Mouse (Mus musculus) stomach, postnatal 0 days (tissue): Measurements from ENCODE around the gene Gfpt1.
A peak's percentile ranks its signal among the peaks of the same experiment; 100 is the strongest.

Experiments used
- CTCF ChIP-seq: IDR thresholded peaks from 2 replicates; pipeline ENCODE4 v1.5.1; 2016; ENCODE audit warnings: antibody characterized with exemption, low read depth, mild to moderate bottlenecking, moderate library complexity
- EP300 ChIP-seq: optimal IDR thresholded peaks from 2 replicates; pipeline ENCODE3; 2016; ENCODE audit warnings: antibody characterized with exemption

DNA sequence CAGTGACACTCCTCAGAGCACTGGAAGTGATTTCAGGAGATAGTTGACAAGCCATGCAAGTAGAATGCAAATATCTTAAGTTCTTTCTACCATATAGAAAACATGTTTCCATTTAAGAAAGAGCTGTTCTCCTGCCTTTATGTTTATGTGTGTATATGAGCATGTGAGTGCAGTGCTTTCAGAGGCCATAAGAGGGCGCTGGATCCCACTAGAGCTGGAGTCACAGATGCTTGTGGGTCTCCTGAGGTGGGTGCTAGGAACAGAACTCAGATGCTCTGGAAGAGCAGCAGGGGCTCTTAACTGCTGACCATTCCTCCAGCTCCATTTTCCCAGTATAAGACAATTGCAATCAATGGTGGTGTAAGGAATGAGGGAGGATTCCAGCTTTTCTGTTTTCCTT is 88.4 kb downstream of the Gfpt1 start:
- peak; percentile 40 for TF ChIP-seq CTCF
- no peak for TF ChIP-seq EP300
